Mouse (Mus musculus) limb, embryonic 15.5 days (tissue): Measurements from ENCODE around the gene Simc1. TPM values are rescaled to one million over a fixed set of nuclear protein-coding genes. Genes with fewer than 3 reads are reported as not detected.
A peak's percentile ranks its signal among the peaks of the same experiment; 100 is the strongest.

Experiments used
- ATAC-seq: fragments of 200-750 bp; cut with Nextera tagmentation; 2 replicates; pipeline ENCODE4 v1.8.0; 2017; ENCODE audit warnings: low read depth, moderate TSS enrichment; ENCODE audit not compliant: insufficient number of reproducible peaks, low FRiP score, low TSS enrichment
- H3K27ac ChIP-seq: fragments of 300-500 bp; sonication (generic); 2 replicates; pipeline ENCODE4 v1.5.1; 2015; ENCODE audit warnings: moderate library complexity, mild to moderate bottlenecking, inconsistent platforms
- H3K27me3 ChIP-seq: fragments of 300-500 bp; sonication (generic); 2 replicates; pipeline ENCODE4 v1.6.1; 2015; ENCODE audit warnings: inconsistent platforms
- H3K36me3 ChIP-seq: fragments of 300-500 bp; sonication (generic); 2 replicates; pipeline ENCODE4 v1.6.1; 2015; ENCODE audit warnings: inconsistent platforms
- H3K4me1 ChIP-seq: fragments of 300-500 bp; sonication (generic); 2 replicates; pipeline ENCODE4 v1.6.1; 2015; ENCODE audit warnings: inconsistent platforms
- H3K4me2 ChIP-seq: fragments of 300-500 bp; sonication (generic); 2 replicates; pipeline ENCODE4 v1.6.1; 2015; ENCODE audit warnings: mild to moderate bottlenecking, inconsistent platforms
- H3K4me3 ChIP-seq: fragments of 300-500 bp; sonication (generic); 2 replicates; pipeline ENCODE4 v1.5.1; 2015; ENCODE audit warnings: mild to moderate bottlenecking, inconsistent platforms
- H3K9ac ChIP-seq: fragments of 300-500 bp; sonication (generic); 2 replicates; pipeline ENCODE4 v1.6.1; 2015; ENCODE audit warnings: inconsistent platforms
- H3K9me3 ChIP-seq: fragments of 300-500 bp; sonication (generic); 2 replicates; pipeline ENCODE4 v1.6.1; 2016; ENCODE audit warnings: inconsistent platforms
- WGBS: fragments of 180-500 bp; shearing (Covaris S2); methylation state at CpG from one replicate; pipeline ENCODE4 v1.1.7; 2015; 5-methylcytosine and 5-hydroxymethylcytosine counted together
- microRNA-seq: library from miRNA; unstranded; fragments of <30 nt; microRNA quantifications from one replicate; pipeline ENCODE4, GENCODE M21; 2016
- polyA plus RNA-seq: library from polyadenylated mRNA; unstranded; fragments of >200 nt; fragmentation: Nextera tagmentation; extraction: Ambion mirVana; gene quantifications from 2 replicates; pipeline ENCODE4 v1.2.1, GENCODE M21; 2015

Gene Simc1
- polyA plus RNA-seq, 1 experiment from 2014 or later = 12.5 TPM

GRCm38 (mm10) chr13:54589996-54590951, 86.7 kb downstream of the Simc1 start, which contains the start of the genes Nop16 and Higd2a:
Gene Nop16, minus strand, starts transcription at chr13:54590090.
Gene Higd2a, plus strand, starts transcription at chr13:54590207.
- H3K9me3 ChIP-seq = no peaks in the 10 kb centered on the region
- H3K36me3 ChIP-seq = peaks cover 37% of the 10 kb centered on the region
- ATAC-seq = peak; percentile 97
- peak within 1 kb of the TSS; percentile 73 for H3K9ac ChIP-seq
- no peaks in the 10 kb centered on the region for H3K27me3 ChIP-seq
- H3K4me2 ChIP-seq = peak within 1 kb of the TSS; percentile 59
- H3K4me1 ChIP-seq = peaks cover 17% of the 10 kb centered on the region
- H3K27ac ChIP-seq = peak within 1 kb of the TSS; percentile 93
- WGBS = under 1% methylated on average over 51 of the region's 51 CpGs
- H3K4me3 ChIP-seq = peak within 1 kb of the TSS; percentile 81

- no peak for ATAC-seq
- H3K4me1 ChIP-seq = peaks cover 26% of the 10 kb centered on the region
- H3K36me3 ChIP-seq = peaks cover 36% of the 10 kb centered on the region
- no peak overlapping the region for H3K9ac ChIP-seq
- peak overlapping the region; percentile 81 for H3K4me3 ChIP-seq
- H3K4me2 ChIP-seq = peak overlapping the region; percentile 49; the same call in 1 of the 2 replicates
- no peak overlapping the region for H3K27ac ChIP-seq
- H3K27me3 ChIP-seq = no peaks in the 10 kb centered on the region
- no peaks in the 10 kb centered on the region for H3K9me3 ChIP-seq
- 91% methylated on average over 8 of the region's 8 CpGs for WGBS
Measured at GRCm38 (mm10) chr13:54591776-54592356, 88.3 kb downstream of the Simc1 start.

GRCm38 (mm10) chr13:54593617-54594016, 90.0 kb downstream of the Simc1 start:
- H3K27ac ChIP-seq = no peak overlapping the region
- WGBS = 83% methylated on average over 11 of the region's 11 CpGs
- H3K9ac ChIP-seq = no peak overlapping the region
- ATAC-seq = no peak
- no peak overlapping the region for H3K4me2 ChIP-seq
- H3K9me3 ChIP-seq = no peaks in the 10 kb centered on the region
- H3K36me3 ChIP-seq = peaks cover 37% of the 10 kb centered on the region
- H3K27me3 ChIP-seq = no peaks in the 10 kb centered on the region
- peaks cover 27% of the 10 kb centered on the region for H3K4me1 ChIP-seq
- no peak overlapping the region for H3K4me3 ChIP-seq

- WGBS = 66% methylated on average over 8 of the region's 8 CpGs
- Histone ChIP-seq H3K4me2 (no peak overlapping the region), H3K36me3 (peaks cover 52% of the 10 kb centered on the region), H3K9me3 (no peaks in the 10 kb centered on the region), H3K27me3 (no peaks in the 10 kb centered on the region), H3K27ac (peak overlapping the region; percentile 38; the same call in 1 of the 2 replicates), H3K4me3 (no peak overlapping the region), H3K9ac (no peak overlapping the region), H3K4me1 (peaks cover 17% of the 10 kb centered on the region)
- peak; percentile 31; the same call in 1 of the 2 replicates for ATAC-seq
Measured at GRCm38 (mm10) chr13:54596107-54596690, 92.6 kb downstream of the Simc1 start.

GRCm38 (mm10) chr13:54596870-54597269, 93.3 kb downstream of the Simc1 start:
- no peak overlapping the region for H3K4me2 ChIP-seq
- H3K4me3 ChIP-seq = no peak overlapping the region
- no peaks in the 10 kb centered on the region for H3K27me3 ChIP-seq
- peak overlapping the region; percentile 38 for H3K27ac ChIP-seq
- no peaks in the 10 kb centered on the region for H3K9me3 ChIP-seq
- 0 out of 2 replicates have a peak, but pooled peaks have one; percentile 11 for ATAC-seq
- 60% methylated on average over 5 of the region's 5 CpGs for WGBS
- peaks cover 10% of the 10 kb centered on the region for H3K4me1 ChIP-seq
- peaks cover 52% of the 10 kb centered on the region for H3K36me3 ChIP-seq
- H3K9ac ChIP-seq = no peak overlapping the region

- Histone ChIP-seq H3K27ac (no peak overlapping the region), H3K4me2 (no peak overlapping the region), H3K9me3 (no peaks in the 10 kb centered on the region), H3K9ac (no peak overlapping the region), H3K4me1 (peaks cover 10% of the 10 kb centered on the region), H3K27me3 (no peaks in the 10 kb centered on the region), H3K4me3 (no peak overlapping the region), H3K36me3 (peaks cover 46% of the 10 kb centered on the region)
- ATAC-seq = no peak
- WGBS = 86% methylated on average over 12 of the region's 12 CpGs
Measured at GRCm38 (mm10) chr13:54598622-54599143, 95.1 kb downstream of the Simc1 start.

Small RNA genes within 50 kb of the gene (microRNA-seq; reads per million reads assigned to microRNA genes)
- not detected for gene Gm24195

Other genes starting within 250 kb of the Simc1 start
- gene Cplx2, start 132.4 kb upstream of the Simc1 start, polyA plus RNA-seq = 3.9 and 4.1 TPM in 2 replicates
- gene Thoc3, start 34.9 kb upstream of the Simc1 start, polyA plus RNA-seq = 99.1 and 107 TPM in 2 replicates
- gene 4833439L19Rik, start 61.7 kb downstream of the Simc1 start, polyA plus RNA-seq = 128 and 133 TPM in 2 replicates
- gene Arl10, start 71.2 kb downstream of the Simc1 start, polyA plus RNA-seq = 24.5 and 27.0 TPM in 2 replicates
- gene Nop16, start 86.3 kb downstream of the Simc1 start, polyA plus RNA-seq = 91.5 and 102 TPM in 2 replicates
- 148 and 153 TPM in 2 replicates for gene Higd2a, start 86.4 kb downstream of the Simc1 start, polyA plus RNA-seq
- gene Cltb, start 107.6 kb downstream of the Simc1 start, polyA plus RNA-seq = 87.6 and 96.9 TPM in 2 replicates
- 81.9 and 84.9 TPM in 2 replicates for gene Faf2, start 118.0 kb downstream of the Simc1 start, polyA plus RNA-seq
- gene Rnf44, start 190.1 kb downstream of the Simc1 start, polyA plus RNA-seq = 58.8 and 60.3 TPM in 2 replicates
- not detected in 2 replicates for gene Cdhr2, start 197.7 kb downstream of the Simc1 start, polyA plus RNA-seq
- gene Gprin1, start 246.1 kb downstream of the Simc1 start, polyA plus RNA-seq = 0.15 and 0.20 TPM in 2 replicates